Mouse (Mus musculus): ENCODE measurements around the gene Cpa2. TPM values are rescaled to one million over a fixed set of nuclear protein-coding genes. Genes with fewer than 3 reads are reported as not detected.

The Cpa2 gene
- total RNA-seq (2015): 0.27 TPM in 1 of 2 replicates, not detected in the other
- total RNA-seq (2017): not detected in 2 replicates

- no peak for ATAC-seq (ENCODE audit: poor library complexity, severe bottlenecking)
Observed at GRCm38 (mm10) chr6:30541009-30541799, at the start of gene Cpa2. Gene Cpa2 (plus strand): TSS chr6:30541582.

- peak; percentile 80 for ATAC-seq (ENCODE audit: poor library complexity, severe bottlenecking)
Observed at GRCm38 (mm10) chr6:30499049-30499448, 42.3 kb upstream of the Cpa2 start.

GRCm38 (mm10) chr6:30508824-30509223, 32.6 kb upstream of the Cpa2 start:
- ATAC-seq (ENCODE audit: poor library complexity, severe bottlenecking): no peak

GRCm38 (mm10) chr6:30509265-30510239, 31.8 kb upstream of the Cpa2 start, which contains the start of the genes Tmem209 and Ssmem1:
Gene Tmem209 (minus strand): TSS chr6:30509783.
Gene Ssmem1 (plus strand): TSS chr6:30509849.
- peak; percentile 99 for ATAC-seq (ENCODE audit: poor library complexity, severe bottlenecking)

GRCm38 (mm10) chr6:30510291-30510690, 31.1 kb upstream of the Cpa2 start:
- no peak for ATAC-seq (ENCODE audit: poor library complexity, severe bottlenecking)

GRCm38 (mm10) chr6:30514242-30514641, 27.1 kb upstream of the Cpa2 start:
- ATAC-seq (ENCODE audit: poor library complexity, severe bottlenecking): no peak

GRCm38 (mm10) chr6:30520400-30520799, 21.0 kb upstream of the Cpa2 start:
- no peak for ATAC-seq (ENCODE audit: poor library complexity, severe bottlenecking)

- ATAC-seq (ENCODE audit: poor library complexity, severe bottlenecking): no peak
Observed at GRCm38 (mm10) chr6:30525456-30526332, 15.7 kb upstream of the Cpa2 start.

- no peak for ATAC-seq (ENCODE audit: poor library complexity, severe bottlenecking)
Observed at GRCm38 (mm10) chr6:30526586-30527515, 14.5 kb upstream of the Cpa2 start.

GRCm38 (mm10) chr6:30528800-30529199, 12.6 kb upstream of the Cpa2 start:
- ATAC-seq (ENCODE audit: poor library complexity, severe bottlenecking): no peak

GRCm38 (mm10) chr6:30535340-30535739, 6.0 kb upstream of the Cpa2 start:
- no peak for ATAC-seq (ENCODE audit: poor library complexity, severe bottlenecking)

GRCm38 (mm10) chr6:30538240-30538639, 3.1 kb upstream of the Cpa2 start:
- ATAC-seq (ENCODE audit: poor library complexity, severe bottlenecking): no peak

GRCm38 (mm10) chr6:30538800-30539199, 2.6 kb upstream of the Cpa2 start:
- ATAC-seq (ENCODE audit: poor library complexity, severe bottlenecking): no peak

- no peak for ATAC-seq (ENCODE audit: poor library complexity, severe bottlenecking)
Observed at GRCm38 (mm10) chr6:30542277-30542676, 895 bp downstream of the Cpa2 start.

GRCm38 (mm10) chr6:30543077-30543476, 1.7 kb downstream of the Cpa2 start:
- ATAC-seq (ENCODE audit: poor library complexity, severe bottlenecking): no peak

- ATAC-seq (ENCODE audit: poor library complexity, severe bottlenecking): no peak
Observed at GRCm38 (mm10) chr6:30543851-30544250, 2.5 kb downstream of the Cpa2 start.

GRCm38 (mm10) chr6:30545689-30546088, 4.3 kb downstream of the Cpa2 start:
- ATAC-seq (ENCODE audit: poor library complexity, severe bottlenecking): no peak

GRCm38 (mm10) chr6:30546571-30547273, 5.3 kb downstream of the Cpa2 start:
- peak; percentile 79 for ATAC-seq (ENCODE audit: poor library complexity, severe bottlenecking)

- ATAC-seq (ENCODE audit: poor library complexity, severe bottlenecking): no peak
Observed at GRCm38 (mm10) chr6:30547274-30547645, 5.9 kb downstream of the Cpa2 start.
